Mouse (Mus musculus) lung, postnatal 4 days (tissue): ENCODE measurements around the gene Sorbs2.

ENCODE experiments used
- DNase-seq, 2 experiments: peaks; one replicate each; pipeline ENCODE4 v3.0.0; 2021

Gene Sorbs2

GRCm38 (mm10) chr8:45579714-45580543 lies 72.3 kb downstream of the Sorbs2 start:
- DNase-seq, result no peak

GRCm38 (mm10) chr8:45580544-45580866 lies 72.9 kb downstream of the Sorbs2 start:
- no peak for DNase-seq

GRCm38 (mm10) chr8:45583856-45584255 lies 76.3 kb downstream of the Sorbs2 start:
- no peak for DNase-seq

- DNase-seq, result no peak
These were observed 76.9 kb downstream of the Sorbs2 start for GRCm38 (mm10) chr8:45584390-45585052.

GRCm38 (mm10) chr8:45585158-45585557 lies 77.6 kb downstream of the Sorbs2 start:
- DNase-seq, result no peak

GRCm38 (mm10) chr8:45587011-45587410 lies 79.4 kb downstream of the Sorbs2 start:
- DNase-seq, result no peak

- DNase-seq, result no peak
These were observed 84.3 kb downstream of the Sorbs2 start for GRCm38 (mm10) chr8:45591888-45592287.

- DNase-seq, result no peak
These were observed 86.1 kb downstream of the Sorbs2 start for GRCm38 (mm10) chr8:45593711-45594110.

GRCm38 (mm10) chr8:45595983-45596382 lies 88.4 kb downstream of the Sorbs2 start:
- no peak for DNase-seq

- no peak for DNase-seq
These were observed 89.0 kb downstream of the Sorbs2 start for GRCm38 (mm10) chr8:45596591-45596990.

GRCm38 (mm10) chr8:45597631-45598420 lies 90.2 kb downstream of the Sorbs2 start:
- DNase-seq, result no peak

- no peak for DNase-seq
These were observed 91.3 kb downstream of the Sorbs2 start for GRCm38 (mm10) chr8:45598883-45599282.

- DNase-seq, result peak; percentile 10 to 39
These were observed 94.4 kb downstream of the Sorbs2 start for GRCm38 (mm10) chr8:45602019-45602418.

GRCm38 (mm10) chr8:45605419-45605818 lies 97.8 kb downstream of the Sorbs2 start:
- DNase-seq, result no peak

GRCm38 (mm10) chr8:45607012-45607411 lies 99.4 kb downstream of the Sorbs2 start:
- DNase-seq, result no peak

GRCm38 (mm10) chr8:45608413-45608812 lies 100.8 kb downstream of the Sorbs2 start:
- DNase-seq, result no peak

GRCm38 (mm10) chr8:45610426-45611215 lies 103.0 kb downstream of the Sorbs2 start:
- no peak for DNase-seq

- DNase-seq, result no peak
These were observed 103.7 kb downstream of the Sorbs2 start for GRCm38 (mm10) chr8:45611320-45611719.

GRCm38 (mm10) chr8:45614610-45615009 lies 107.0 kb downstream of the Sorbs2 start:
- DNase-seq, result peak; percentile 62 to 63

- no peak for DNase-seq
These were observed 107.5 kb downstream of the Sorbs2 start for GRCm38 (mm10) chr8:45615050-45615449.

GRCm38 (mm10) chr8:45615551-45615950 lies 108.0 kb downstream of the Sorbs2 start:
- no peak for DNase-seq

- DNase-seq, result no peak
These were observed 114.1 kb downstream of the Sorbs2 start for GRCm38 (mm10) chr8:45621576-45622178.
